Mouse (Mus musculus) heart, postnatal 14 days (tissue): ENCODE data around the gene Clstn2. TPM values are rescaled to one million over a fixed set of nuclear protein-coding genes. Genes with fewer than 3 reads are reported as not detected.

Experiments used
- DNase-seq, 2 experiments: peaks; one replicate each; pipeline ENCODE4 v3.0.0; 2021 to 2022
- intact Hi-C: fragments of 180-260 bp; cut with DNase I; formaldehyde crosslinking; loops from one replicate; pipeline ENCODE4 v1.15.1; 2025
- long read RNA-seq, 2 experiments: library from polyadenylated mRNA; stranded (forward); transcript quantifications; one replicate each; pipeline ENCODE4 v2.0.0; 2021
- total RNA-seq, 2 experiments: library from RNA; stranded (reverse); gene quantifications; 2 replicates each; pipeline ENCODE4 v1.2.3; 2021

The Clstn2 gene
- total RNA-seq: 1 to 10 TPM; 1.5 to 2.0 TPM
- long read RNA-seq, experiment 1: 0 reads
- long read RNA-seq, experiment 2: 0 reads

DNA sequence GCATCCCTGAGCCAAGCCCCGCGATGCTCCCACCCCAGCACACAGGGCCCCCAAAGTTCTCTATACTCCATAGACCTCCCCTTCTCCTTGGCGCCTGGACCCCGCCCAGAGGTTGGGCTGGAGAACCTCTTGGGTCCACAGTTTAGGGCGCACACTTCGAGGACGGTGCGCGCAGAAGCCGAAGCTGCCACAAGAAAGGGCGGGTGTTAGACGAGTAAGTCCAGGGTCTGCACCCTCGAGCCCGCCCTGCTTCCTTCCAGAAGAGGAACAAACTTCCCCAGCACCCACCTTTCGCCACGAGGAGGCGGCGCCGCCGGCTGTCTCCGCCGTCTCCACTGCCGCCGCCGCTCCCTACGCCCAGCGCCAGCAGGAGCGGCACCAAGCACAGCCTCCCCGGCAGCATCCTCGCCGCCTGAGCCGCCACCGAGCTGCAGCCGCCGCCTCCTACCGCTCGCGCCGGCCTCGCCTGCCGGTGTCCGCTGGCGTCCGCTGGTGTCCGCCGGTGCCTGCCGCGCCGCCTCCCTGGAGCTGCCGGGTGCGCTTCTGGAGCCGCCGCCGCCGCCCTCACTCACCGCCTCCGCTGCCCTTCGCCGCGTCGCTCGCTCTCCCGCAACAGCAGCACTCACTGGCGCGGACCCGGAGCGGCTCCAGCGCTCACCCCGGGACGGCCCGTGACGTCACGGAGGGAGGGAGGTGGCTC is at the start of gene Clstn2:
Gene Clstn2, minus strand, starts transcription at position 609 of the 700 bp plus-strand sequence.
- intact Hi-C loops: loop anchor here (5.0 to 10.0 kb wide), 2 partner anchors 735 to 818 kb away; no protein-coding TSS in a partner anchor
- peak; percentile 40 to 45 for DNase-seq

DNA sequence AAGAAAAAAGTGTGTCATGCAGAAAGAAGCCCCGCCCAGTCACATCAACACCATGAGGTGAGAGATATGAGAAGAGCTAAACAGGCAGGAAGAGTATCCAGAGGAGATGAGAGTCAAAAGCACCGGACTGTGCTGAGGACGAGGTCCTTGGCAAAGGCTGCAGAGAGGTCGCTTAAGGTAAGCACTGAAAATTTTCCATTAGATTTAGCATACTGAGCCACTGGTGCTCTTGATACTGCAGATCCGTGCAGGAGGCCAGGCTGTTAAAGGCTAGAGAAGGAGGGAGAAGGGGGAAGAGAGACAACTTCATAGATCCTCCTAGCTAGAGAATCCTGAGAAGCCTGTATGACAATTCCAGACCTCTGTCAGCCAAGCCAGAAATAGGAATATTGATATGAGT is 34.8 kb upstream of the Clstn2 start:
- DNase-seq: peak in 1 of 2 experiments; percentile 5
- intact Hi-C loops: no loop called here

DNA sequence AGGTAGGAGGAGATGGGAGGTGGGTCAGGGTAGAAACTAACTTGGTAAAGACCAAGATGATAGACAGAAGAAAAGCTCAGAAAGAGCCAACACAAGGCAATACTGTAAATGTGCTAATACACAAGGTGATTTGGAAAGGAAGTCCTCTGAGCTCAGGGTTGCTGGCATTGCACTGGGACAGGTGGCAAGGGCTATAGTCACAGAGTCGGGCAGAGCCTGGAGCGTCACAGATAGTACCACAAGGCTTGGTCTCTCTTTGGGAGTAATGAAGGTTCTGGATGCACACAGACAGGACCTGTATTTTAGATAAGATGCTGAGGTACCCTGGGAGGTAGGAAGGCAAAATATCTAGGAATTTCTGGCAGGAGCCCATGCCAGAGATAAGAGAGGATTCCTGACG is 28.7 kb upstream of the Clstn2 start:
- intact Hi-C loops: no loop called here
- DNase-seq: no peak

- intact Hi-C loops: no loop called here
- DNase-seq: no peak
Observed at GRCm38 (mm10) chr9:98057291-98057690, 24.3 kb upstream of the Clstn2 start.

- intact Hi-C loops: no loop called here
- no peak for DNase-seq
Observed at GRCm38 (mm10) chr9:98051343-98051742, 18.4 kb upstream of the Clstn2 start.

DNA sequence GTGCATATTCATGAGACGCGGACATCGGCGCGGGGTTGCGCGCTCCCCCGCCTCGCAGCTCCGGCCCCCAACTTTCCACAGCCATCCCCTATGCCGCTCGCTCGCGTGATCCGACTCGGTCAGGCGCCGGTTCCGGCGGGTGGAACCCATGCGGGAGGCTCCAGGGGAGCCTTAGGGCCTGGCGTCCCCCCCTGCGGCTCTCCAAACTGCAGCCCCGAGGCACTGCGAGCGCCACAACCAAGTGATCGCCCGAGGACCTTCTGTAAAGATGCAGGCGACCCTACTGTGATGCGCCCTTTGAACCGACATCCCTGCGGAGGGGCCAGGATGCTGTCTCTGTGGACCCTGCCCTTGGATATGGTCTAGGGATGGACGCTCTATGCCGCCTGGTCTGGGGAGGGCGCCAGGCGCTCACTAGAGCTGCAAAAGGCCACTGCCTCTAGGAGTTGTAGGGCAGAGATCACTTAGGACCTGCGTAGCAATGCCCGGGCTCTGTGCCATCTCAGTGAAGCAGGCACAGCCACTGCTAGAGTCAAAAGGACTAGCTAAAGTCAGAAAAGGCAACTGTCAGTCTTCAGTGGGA is 383 bp upstream of the Clstn2 start:
- intact Hi-C loops: loop anchor here (5.0 to 10.0 kb wide), 2 partner anchors 736 to 819 kb away; no protein-coding TSS in a partner anchor

GRCm38 (mm10) chr9:98031898-98032572 is 946 bp downstream of the Clstn2 start:
- intact Hi-C loops: loop anchor here (5.0 to 10.0 kb wide), 2 partner anchors 735 to 817 kb away; no protein-coding TSS in a partner anchor

More for the DNA sequence above, 383 bp upstream of the Clstn2 start:
- DNase-seq: peak in 1 of 2 experiments; percentile 12

DNA sequence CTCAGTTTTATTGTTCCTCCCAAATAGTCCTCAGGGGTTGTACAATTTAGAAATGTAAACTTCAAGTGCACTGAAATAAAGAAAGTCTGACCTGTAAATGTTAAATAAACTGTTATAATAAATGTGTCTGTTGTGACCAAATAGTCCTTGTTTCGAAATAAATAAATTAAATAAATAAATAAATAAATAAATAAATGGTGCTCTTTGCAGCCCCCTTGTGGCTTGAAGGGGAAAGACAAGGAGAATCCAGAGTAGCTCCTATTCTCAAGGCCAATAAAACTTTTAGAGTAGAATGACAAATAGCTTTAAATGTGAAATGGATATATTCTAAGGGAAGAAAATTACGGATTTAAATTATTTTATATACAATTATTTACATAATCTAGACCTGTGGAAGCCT is 2.3 kb downstream of the Clstn2 start:
- intact Hi-C loops: loop anchor here (5.0 to 10.0 kb wide), 2 partner anchors 733 to 816 kb away; no protein-coding TSS in a partner anchor
- peak in 1 of 2 experiments; percentile 19 for DNase-seq

More at GRCm38 (mm10) chr9:98031898-98032572, 946 bp downstream of the Clstn2 start:
- peak in 1 of 2 experiments; percentile 1 for DNase-seq

DNA sequence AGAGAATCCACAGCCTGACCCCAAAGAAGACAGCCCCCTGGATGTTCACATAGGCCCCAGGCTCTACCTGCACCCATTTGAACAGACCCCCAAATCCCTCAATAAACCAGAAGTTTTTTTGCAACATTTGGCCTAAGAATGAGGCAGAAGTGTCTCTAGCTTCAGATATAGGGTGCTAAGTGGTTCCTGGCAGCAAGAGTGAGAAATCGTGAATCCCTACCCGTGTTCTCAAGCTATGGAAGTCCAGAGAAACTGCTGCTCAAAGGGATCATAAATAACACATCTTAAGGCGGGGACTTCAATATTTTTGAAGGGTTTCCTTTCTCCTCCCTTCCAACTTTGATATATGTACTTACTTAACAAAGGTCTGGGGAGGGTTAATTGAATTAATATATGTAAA is 7.4 kb downstream of the Clstn2 start:
- DNase-seq: no peak
- intact Hi-C loops: no loop called here

GRCm38 (mm10) chr9:98023069-98023468 is 9.9 kb downstream of the Clstn2 start:
- DNase-seq: no peak
- intact Hi-C loops: no loop called here

DNA sequence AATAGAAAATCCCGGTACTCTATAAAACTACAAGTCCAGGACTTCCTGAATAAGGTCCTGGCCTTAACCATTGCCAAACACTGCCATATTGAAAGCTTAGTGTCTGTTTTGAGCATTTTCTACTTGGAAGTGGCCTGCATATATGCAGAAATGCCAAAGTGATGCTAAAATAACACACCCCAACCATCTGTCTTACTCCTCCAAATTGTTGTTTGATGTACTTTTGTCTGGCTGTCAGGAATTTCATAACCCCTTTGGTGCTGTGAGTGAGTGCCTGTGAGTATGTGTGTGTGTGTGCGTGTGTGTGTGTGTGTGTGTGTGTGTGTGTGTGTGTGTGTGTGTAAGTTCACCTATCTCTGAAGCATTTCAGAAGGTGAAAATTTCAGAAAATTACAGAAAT is 13.1 kb downstream of the Clstn2 start:
- intact Hi-C loops: no loop called here
- no peak for DNase-seq

DNA sequence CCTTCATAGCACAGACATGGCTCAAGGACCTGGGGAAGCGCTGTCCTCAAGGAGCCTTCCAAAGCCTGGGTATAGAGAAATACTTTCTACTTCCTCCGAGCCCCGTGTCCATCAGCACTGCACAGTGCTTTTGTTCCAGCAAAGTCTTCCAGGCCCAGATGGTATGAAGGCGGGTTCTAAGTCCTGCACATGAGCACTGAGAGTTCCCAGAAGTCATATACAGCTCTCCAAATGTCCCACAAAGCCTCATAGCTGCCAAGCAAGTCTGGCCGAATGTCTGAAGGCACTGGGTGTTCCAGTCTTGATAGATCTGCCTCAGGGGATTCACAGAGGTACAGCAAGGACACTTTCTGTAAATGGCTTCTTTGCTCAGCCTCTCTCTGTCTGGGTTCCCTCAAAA is 14.3 kb downstream of the Clstn2 start:
- intact Hi-C loops: no loop called here
- no peak for DNase-seq

GRCm38 (mm10) chr9:98016576-98016975 is 16.4 kb downstream of the Clstn2 start:
- no peak for DNase-seq
- intact Hi-C loops: no loop called here

DNA sequence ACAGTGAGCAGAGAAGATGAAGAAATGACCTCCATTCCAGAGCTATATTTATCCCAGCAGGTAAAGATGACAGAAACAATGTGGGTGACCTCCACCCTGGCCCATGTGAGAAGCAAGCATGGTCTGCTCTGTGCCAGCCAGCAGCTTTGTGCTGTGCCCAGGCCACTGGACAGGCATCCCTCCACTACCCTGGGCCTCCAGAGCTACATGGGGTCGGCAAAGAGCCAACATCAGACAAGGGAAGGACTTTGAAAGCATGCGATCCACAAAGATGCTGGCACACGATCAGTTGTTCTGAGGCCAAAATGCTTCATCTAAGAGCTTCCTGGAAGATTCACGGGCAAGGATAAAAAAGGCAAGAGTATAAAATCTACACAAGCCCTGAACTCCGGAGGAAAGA is 36.6 kb downstream of the Clstn2 start:
- no peak for DNase-seq
- intact Hi-C loops: no loop called here

GRCm38 (mm10) chr9:97995723-97996122 is 37.3 kb downstream of the Clstn2 start:
- intact Hi-C loops: no loop called here
- DNase-seq: no peak

GRCm38 (mm10) chr9:97992131-97992530 is 40.9 kb downstream of the Clstn2 start:
- DNase-seq: no peak
- intact Hi-C loops: no loop called here

- DNase-seq: no peak
- intact Hi-C loops: no loop called here
Observed at GRCm38 (mm10) chr9:97977339-97977738, 55.6 kb downstream of the Clstn2 start.

- intact Hi-C loops: no loop called here
- DNase-seq: no peak
Observed at GRCm38 (mm10) chr9:97974801-97975347, 58.1 kb downstream of the Clstn2 start.

GRCm38 (mm10) chr9:97966691-97967090 is 66.3 kb downstream of the Clstn2 start:
- intact Hi-C loops: no loop called here
- no peak for DNase-seq

GRCm38 (mm10) chr9:97957508-97957907 is 75.5 kb downstream of the Clstn2 start:
- intact Hi-C loops: no loop called here
- no peak for DNase-seq
